Mouse (Mus musculus): ENCODE results near the gene Cfap73.

DNA sequence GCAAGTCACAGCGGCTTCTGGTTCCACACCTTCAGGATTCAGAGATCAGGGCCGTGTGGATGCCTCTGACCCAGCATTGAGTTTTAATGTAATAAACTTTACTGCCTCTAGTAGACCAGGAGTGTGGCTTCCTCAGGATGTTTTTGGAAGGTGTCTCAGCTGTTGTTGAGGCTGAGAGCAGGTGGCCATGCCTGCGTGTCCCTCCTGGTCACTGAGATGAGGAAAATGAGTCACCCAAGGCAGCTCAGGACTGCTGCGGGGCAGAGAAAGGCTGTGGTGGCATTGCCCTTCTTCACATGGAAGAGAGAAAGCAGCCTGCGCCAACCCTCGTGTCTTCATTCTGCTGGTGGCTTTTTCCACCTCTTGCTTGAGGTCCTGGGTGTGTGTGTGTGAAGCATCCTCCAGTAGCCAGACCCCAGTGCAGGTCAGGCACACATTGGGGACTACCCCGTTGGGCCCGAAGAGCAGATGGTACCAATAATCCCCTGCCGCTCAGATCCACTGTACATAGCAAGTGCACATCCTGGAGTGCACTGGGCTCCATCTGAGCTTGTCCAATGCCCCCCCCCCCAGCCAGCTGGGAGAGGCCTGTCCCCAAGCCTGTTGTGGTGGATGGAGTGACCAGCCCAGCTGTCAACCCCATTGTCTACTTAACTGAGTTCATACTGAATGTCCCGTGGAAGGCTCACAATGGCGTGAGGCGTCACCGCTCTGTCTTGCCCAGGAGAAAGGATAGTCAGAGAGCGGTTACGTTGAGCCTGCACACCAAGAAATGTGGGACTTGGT lies 6.3 kb downstream of the Cfap73 start:
- TF ChIP-seq CTCF (IDR thresholded peaks at IDR 0.05; ENCODE audit: low read depth) (no peak), EP300 (IDR thresholded peaks at IDR 0.05; ENCODE audit: low read depth) (no peak)
